Mouse (Mus musculus) adipocyte (in vitro differentiated cells): ENCODE results near the gene Gal3st1.
A peak's percentile ranks its signal among the peaks of the same experiment; 100 is the strongest.

ENCODE experiments used
- DNase-seq: peaks from one replicate; pipeline ENCODE4 v3.0.0-alpha.2; 2016; ENCODE audit warnings: low spot score

Gal3st1 gene

GRCm38 (mm10) chr11:4031961-4032360 is 48.5 kb downstream of the Gal3st1 start:
- DNase-seq = peak; percentile 57

GRCm38 (mm10) chr11:4033471-4033870 is 50.0 kb downstream of the Gal3st1 start:
- DNase-seq = no peak

- DNase-seq = no peak
Observed at GRCm38 (mm10) chr11:4034169-4034568, 50.7 kb downstream of the Gal3st1 start.

GRCm38 (mm10) chr11:4035116-4035892 is 51.9 kb downstream of the Gal3st1 start:
- DNase-seq = no peak

GRCm38 (mm10) chr11:4035916-4036315 is 52.5 kb downstream of the Gal3st1 start:
- DNase-seq = no peak

- no peak for DNase-seq
Observed at GRCm38 (mm10) chr11:4036365-4037084, 53.1 kb downstream of the Gal3st1 start.

GRCm38 (mm10) chr11:4039951-4040350 is 56.5 kb downstream of the Gal3st1 start:
- no peak for DNase-seq

GRCm38 (mm10) chr11:4041123-4041625 is 57.7 kb downstream of the Gal3st1 start:
- no peak for DNase-seq

GRCm38 (mm10) chr11:4043081-4043480 is 59.6 kb downstream of the Gal3st1 start:
- no peak for DNase-seq

- DNase-seq = no peak
Observed at GRCm38 (mm10) chr11:4046526-4046925, 63.1 kb downstream of the Gal3st1 start.

GRCm38 (mm10) chr11:4047766-4048165 is 64.3 kb downstream of the Gal3st1 start:
- DNase-seq = peak; percentile 79

- no peak for DNase-seq
Observed at GRCm38 (mm10) chr11:4048438-4048837, 65.0 kb downstream of the Gal3st1 start.
